Mouse (Mus musculus) bone marrow macrophage, adult 2 months (primary cell): ENCODE results near the gene Cdc42.

Source experiments
- CTCF ChIP-seq: IDR thresholded peaks from 2 replicates; pipeline ENCODE4 v1.5.1; 2012; ENCODE audit warnings: low read depth, mild to moderate bottlenecking, low read length, moderate library complexity
- POLR2A ChIP-seq: IDR thresholded peaks from 2 replicates; pipeline ENCODE4 v1.6.1; 2012; ENCODE audit warnings: mild to moderate bottlenecking, low read depth, low read length, borderline replicate concordance

DNA sequence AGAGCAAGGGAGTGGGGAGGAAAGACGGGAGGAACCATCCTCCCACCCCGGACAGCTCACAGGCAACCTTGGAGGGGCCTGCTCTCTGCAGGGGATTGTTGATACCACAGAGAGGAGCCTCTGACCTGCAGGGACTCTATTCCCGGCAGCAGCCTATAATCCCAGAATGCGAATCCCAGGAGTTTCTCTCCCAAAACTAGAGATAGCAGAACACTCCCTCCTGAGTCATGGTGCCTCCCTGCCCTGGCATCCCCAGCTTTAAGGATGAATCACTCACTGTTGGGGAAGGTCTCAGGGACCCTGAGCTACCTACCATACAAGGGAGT lies 74.2 kb downstream of the Cdc42 start:
- no peak for TF ChIP-seq CTCF
- no peak for TF ChIP-seq POLR2A
